Mouse (Mus musculus): ENCODE measurements around the gene Ffar4. TPM values are rescaled to one million over a fixed set of nuclear protein-coding genes. Genes with fewer than 3 reads are reported as not detected.
A peak's percentile ranks its signal among the peaks of the same experiment; 100 is the strongest.

Gene Ffar4
- polyA plus RNA-seq, 1 experiment from 2014 or later: 1.4 TPM

DNA sequence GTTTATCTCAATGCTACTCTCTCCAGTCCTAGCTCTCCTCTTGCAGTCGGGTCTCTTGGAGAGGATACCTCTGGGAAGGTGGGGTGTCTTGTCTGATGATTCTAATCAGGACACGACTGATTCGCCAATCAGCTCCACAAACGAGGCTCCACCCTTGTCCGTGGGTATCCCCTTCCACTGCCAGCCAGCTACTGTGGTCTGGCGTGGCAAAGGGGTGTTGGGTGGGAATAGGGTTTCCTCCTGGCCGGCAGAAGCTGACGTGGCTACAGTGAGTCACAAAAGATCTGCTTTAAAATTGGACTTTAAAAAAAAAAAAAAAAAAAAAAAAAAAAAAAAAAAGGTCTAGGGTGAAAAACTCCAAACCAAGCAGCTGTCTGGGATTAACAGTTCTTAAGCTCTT is 14.2 kb downstream of the Ffar4 start:
- ATAC-seq (replicated peaks; ENCODE audit: low FRiP score): no peak
- Histone ChIP-seq H3K4me1 (no peaks in the 10 kb centered on the region), H3K4me3 (replicated peaks) (no peak overlapping the region), H3K4me2 (no peak overlapping the region), H3K9me3 (replicated peaks) (no peaks in the 10 kb centered on the region), H3K9ac (no peak overlapping the region), H3K36me3 (no peaks in the 10 kb centered on the region), H3K27me3 (no peaks in the 10 kb centered on the region), H3K27ac (no peak overlapping the region)
- WGBS: 85% methylated on average over 8 of the region's 8 CpGs

DNA sequence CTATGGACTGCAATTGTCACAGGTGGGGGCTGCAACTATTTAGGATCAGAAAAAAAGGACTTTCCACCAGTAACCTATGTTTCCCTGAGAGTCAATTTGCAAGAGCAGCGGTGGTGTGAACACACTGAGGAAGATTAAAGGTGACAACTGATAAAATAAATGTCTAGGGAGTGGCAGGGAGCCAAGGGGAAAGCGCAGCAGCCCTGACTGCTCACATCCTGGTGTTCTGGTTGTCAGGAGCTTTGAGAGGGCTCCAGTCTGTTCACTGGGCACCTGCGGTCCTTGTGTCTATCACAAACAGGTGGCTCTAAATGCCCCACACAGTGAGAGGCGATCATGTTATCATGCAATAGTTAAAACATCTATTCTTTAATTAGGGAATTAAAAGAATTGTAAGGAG is 15.7 kb downstream of the Ffar4 start:
- H3K4me3 ChIP-seq (replicated peaks): no peak overlapping the region
- no peaks in the 10 kb centered on the region for H3K4me1 ChIP-seq
- no peak for ATAC-seq (replicated peaks; ENCODE audit: low FRiP score)
- no peaks in the 10 kb centered on the region for H3K36me3 ChIP-seq
- 47% methylated on average over 4 of the region's 4 CpGs for WGBS
- no peak overlapping the region for H3K27ac ChIP-seq
- H3K4me2 ChIP-seq: no peak overlapping the region
- no peak overlapping the region for H3K9ac ChIP-seq
- H3K9me3 ChIP-seq (replicated peaks): no peaks in the 10 kb centered on the region
- no peaks in the 10 kb centered on the region for H3K27me3 ChIP-seq

DNA sequence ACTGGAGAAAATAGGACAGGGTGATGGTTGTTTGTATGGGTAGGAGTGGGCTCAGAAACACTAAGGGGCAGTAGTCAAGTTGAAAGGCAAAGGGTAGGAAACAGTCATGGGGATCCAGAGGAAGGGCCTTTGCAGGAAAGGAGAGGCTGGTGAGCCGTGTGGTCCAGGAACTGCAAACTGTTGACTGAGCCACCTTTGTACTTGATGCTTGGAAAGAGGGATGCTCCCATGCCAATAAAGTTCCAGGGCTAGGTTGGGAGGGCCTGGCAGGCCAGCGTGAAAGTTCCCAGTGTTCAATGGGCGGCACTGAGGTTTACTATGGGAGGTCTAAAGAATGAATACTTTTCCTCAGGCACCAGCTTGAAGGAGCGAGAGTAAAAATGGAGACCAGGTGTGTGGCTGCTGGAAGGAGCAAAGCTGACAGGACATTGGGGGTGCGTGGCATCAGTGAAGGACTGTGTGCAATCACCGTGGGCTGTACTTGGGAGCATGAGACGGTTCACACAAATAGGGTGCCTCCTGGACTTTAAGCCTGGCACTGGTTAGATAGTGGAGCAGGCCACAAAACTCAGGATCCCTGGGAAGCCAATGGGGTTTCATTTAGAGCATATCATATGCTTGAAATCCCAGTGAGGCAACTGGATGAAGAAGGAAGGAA is 18.1 kb downstream of the Ffar4 start:
- 91% methylated on average over 7 of the region's 7 CpGs for WGBS
- Histone ChIP-seq H3K4me1 (no peaks in the 10 kb centered on the region), H3K9ac (no peak overlapping the region), H3K36me3 (no peaks in the 10 kb centered on the region), H3K4me3 (replicated peaks) (no peak overlapping the region), H3K9me3 (replicated peaks) (no peaks in the 10 kb centered on the region), H3K27ac (no peak overlapping the region), H3K27me3 (no peaks in the 10 kb centered on the region), H3K4me2 (no peak overlapping the region)
- no peak for ATAC-seq (replicated peaks; ENCODE audit: low FRiP score)

DNA sequence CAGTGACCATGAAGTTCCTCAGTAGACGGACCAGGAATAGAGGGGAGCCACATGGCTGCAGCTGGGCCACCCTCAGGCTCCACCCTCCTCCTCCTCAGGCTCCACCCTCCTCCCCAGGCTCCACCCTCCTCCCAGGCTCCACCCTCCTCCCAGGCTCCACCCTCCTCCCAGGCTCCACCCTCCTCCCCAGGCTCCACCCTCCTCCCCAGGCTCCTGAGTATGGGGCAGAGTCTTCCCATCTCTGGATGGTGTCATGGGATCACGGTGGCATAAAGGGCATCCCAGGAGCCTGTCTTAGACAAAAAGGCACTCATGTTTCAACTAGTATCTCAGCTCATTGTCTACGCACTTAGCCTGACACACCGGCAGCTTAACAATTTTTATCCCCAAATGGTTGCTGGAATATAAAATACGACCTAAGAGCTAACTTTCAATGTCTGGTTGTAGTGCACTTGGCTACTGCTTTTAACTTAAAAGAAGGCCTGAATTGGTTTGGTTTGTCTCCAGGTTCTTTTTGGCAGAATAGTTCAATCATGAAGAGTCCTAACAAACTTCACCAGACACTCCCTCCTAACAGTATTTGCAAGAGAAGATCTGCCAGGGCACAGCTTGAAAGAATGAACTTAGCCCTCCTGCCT is 23.4 kb downstream of the Ffar4 start:
- no peak overlapping the region for H3K4me2 ChIP-seq
- no peak overlapping the region for H3K9ac ChIP-seq
- H3K4me3 ChIP-seq (replicated peaks): no peak overlapping the region
- no peak overlapping the region for H3K27ac ChIP-seq
- peaks cover 41% of the 10 kb centered on the region for H3K27me3 ChIP-seq
- WGBS: 87% methylated on average over 5 of the region's 5 CpGs
- no peaks in the 10 kb centered on the region for H3K9me3 ChIP-seq (replicated peaks)
- H3K4me1 ChIP-seq: peaks cover 11% of the 10 kb centered on the region
- H3K36me3 ChIP-seq: no peaks in the 10 kb centered on the region
- ATAC-seq (replicated peaks; ENCODE audit: low FRiP score): no peak

DNA sequence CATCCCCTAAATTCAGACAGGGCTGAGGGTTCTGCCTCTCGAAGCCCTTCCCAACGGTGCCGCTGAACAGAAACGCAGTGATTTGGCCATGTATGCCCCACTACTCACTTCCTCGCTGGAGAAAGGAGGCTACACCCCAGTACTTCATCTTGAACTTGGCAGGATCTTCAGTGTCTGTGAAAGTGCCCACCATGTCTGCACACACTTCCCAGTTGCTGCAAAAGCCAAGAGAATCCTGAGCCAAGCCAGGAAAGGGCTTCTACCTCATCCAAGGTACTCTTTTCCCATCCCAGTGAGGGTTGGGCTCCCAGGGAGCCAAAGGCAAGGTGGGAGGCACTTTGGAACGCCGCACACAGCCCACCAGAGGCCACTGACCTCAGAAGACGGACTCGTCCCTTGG is 27.1 kb downstream of the Ffar4 start:
- peak; percentile 36; the same call in 1 of the 2 replicates for ATAC-seq (replicated peaks; ENCODE audit: low FRiP score)

DNA sequence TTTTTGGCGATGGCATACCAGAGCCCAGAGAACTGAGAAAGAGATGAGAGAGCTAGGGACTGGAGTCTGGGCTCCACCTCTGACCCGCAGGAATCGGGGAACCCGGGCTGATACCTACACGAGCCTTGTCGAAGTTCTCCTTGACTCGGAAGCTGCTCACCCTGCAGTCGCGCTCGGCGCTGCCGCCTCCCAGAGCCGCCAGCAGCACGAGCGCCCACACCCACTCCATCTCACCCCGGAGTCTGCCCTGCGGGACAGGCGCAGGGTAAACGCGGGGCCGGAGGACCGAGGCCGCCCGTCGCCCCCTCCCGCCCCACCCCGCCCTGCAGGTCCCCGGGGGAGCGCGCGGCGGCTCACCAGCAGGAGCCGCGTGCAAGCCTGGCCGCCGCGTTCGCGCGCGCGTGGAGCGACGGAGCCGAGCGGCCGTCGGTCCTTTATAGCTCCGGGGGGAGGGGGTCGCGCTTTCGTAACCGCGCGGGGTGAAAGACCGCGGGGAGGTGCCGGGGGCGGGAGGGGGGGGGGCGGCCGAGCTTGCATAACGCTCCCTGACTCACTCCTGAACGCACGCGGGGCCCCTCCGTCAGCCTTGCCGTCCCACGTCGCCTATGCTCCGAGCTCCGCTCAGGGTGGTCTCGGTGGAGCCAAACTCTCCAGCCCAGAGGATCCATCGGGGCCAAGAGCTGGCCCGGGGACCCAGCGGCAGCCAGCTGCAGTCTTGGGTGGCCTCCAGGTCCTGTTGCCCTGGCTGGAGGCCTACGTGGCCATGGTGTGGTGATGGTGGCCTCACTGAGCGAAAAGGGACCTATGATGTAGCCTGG is 27.7 kb downstream of the Ffar4 start:
- peak overlapping the region; percentile 94 for H3K4me2 ChIP-seq
- peak; percentile 79 for ATAC-seq (replicated peaks; ENCODE audit: low FRiP score)
- H3K27ac ChIP-seq: no peak overlapping the region
- H3K9me3 ChIP-seq (replicated peaks): no peaks in the 10 kb centered on the region
- peak overlapping the region; percentile 54 for H3K4me3 ChIP-seq (replicated peaks)
- under 1% methylated on average over 57 of the region's 77 CpGs for WGBS
- no peaks in the 10 kb centered on the region for H3K36me3 ChIP-seq
- H3K9ac ChIP-seq: peak overlapping the region; percentile 51
- peaks cover 11% of the 10 kb centered on the region for H3K4me1 ChIP-seq
- peaks cover 50% of the 10 kb centered on the region for H3K27me3 ChIP-seq

More for the DNA sequence above, 27.1 kb downstream of the Ffar4 start:
- peaks cover 11% of the 10 kb centered on the region for H3K4me1 ChIP-seq
- peaks cover 50% of the 10 kb centered on the region for H3K27me3 ChIP-seq
- H3K36me3 ChIP-seq: no peaks in the 10 kb centered on the region
- WGBS: 26% methylated on average over 9 of the region's 9 CpGs
- peak overlapping the region; percentile 54 for H3K4me3 ChIP-seq (replicated peaks)
- peak overlapping the region; percentile 94 for H3K4me2 ChIP-seq
- no peak overlapping the region for H3K9ac ChIP-seq
- H3K9me3 ChIP-seq (replicated peaks): no peaks in the 10 kb centered on the region
- H3K27ac ChIP-seq: no peak overlapping the region

DNA sequence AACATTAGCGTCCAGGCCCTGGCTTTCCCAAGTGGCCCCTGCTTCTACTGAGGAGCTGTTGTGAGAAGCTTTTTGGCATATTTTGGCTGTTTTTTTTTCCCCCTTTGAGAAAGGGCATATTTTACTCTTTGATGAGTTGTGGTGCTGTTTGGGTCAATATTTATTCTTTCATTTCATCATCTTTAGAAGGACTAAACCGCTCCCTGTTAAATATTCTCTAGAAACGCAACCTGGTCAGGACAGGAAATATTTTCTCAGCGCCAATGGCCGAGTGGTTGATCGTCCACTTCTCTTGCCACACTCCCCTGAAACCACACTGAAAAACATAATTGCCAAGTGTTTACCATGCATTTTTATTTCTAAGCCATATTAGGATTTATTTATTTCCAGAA is 28.3 kb downstream of the Ffar4 start, which contains the start of gene Rbp4:
Gene Rbp4, minus strand, starts transcription at position 63 of the 392 bp plus-strand sequence.
- ATAC-seq (replicated peaks; ENCODE audit: low FRiP score): no peak
- H3K4me1 ChIP-seq: peaks cover 11% of the 10 kb centered on the region
- H3K4me2 ChIP-seq: peak within 1 kb of the TSS; percentile 94
- peak within 1 kb of the TSS; percentile 51 for H3K9ac ChIP-seq
- 64% methylated on average over 6 of the region's 6 CpGs for WGBS
- H3K9me3 ChIP-seq (replicated peaks): no peaks in the 10 kb centered on the region
- no peaks in the 10 kb centered on the region for H3K36me3 ChIP-seq
- H3K27ac ChIP-seq: no peak within 1 kb of the TSS
- peak within 1 kb of the TSS; percentile 54 for H3K4me3 ChIP-seq (replicated peaks)
- peaks cover 50% of the 10 kb centered on the region for H3K27me3 ChIP-seq

DNA sequence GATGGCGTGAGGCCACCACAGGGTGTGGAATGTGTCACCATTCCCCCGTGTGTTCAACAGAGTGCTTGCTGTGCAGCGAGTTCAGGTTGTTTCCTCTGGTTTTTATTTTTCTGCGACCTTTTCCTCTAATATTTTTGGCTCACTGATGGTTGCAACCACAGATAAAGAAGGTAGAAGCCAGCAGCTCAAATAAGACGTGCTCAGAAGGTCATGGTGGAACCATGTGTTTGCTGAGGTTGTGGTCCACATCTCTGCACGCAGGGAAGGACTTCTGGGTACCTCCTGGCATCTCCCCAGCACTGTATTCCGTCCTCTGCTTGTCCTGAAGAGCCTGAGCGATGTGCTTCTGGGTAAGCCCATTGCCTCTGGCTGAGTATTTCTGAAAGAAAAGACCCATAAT is 29.8 kb downstream of the Ffar4 start:
- Histone ChIP-seq H3K9me3 (replicated peaks) (no peaks in the 10 kb centered on the region), H3K27me3 (peaks cover 42% of the 10 kb centered on the region), H3K36me3 (no peaks in the 10 kb centered on the region), H3K9ac (no peak overlapping the region), H3K27ac (no peak overlapping the region), H3K4me1 (peaks cover 11% of the 10 kb centered on the region), H3K4me2 (no peak overlapping the region), H3K4me3 (replicated peaks) (no peak overlapping the region)
- ATAC-seq (replicated peaks; ENCODE audit: low FRiP score): no peak
- WGBS: 70% methylated on average over 8 of the region's 8 CpGs

DNA sequence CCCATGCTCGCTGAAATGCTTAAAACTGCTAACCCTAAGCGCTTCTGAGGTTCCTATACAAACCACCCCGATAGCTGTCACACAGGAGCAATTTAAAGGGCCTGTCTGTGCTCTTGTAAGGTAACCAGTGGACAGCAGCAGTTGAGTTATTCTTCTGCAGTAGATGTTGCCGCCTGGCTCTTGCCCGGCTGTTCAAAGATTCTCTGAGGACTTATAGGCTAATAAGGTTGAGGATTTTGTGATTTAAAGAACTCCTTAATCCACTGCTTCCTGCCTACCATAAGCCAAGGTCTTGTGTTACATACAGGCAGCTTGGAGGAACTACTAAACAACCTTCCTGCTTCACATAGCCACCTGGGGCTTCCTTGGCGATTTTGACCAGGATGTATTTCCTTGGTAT is 35.6 kb downstream of the Ffar4 start, which contains the start of gene Pde6c:
Gene Pde6c, plus strand, starts transcription at position 301 of the 400 bp plus-strand sequence.
- ATAC-seq (replicated peaks; ENCODE audit: low FRiP score): no peak

DNA sequence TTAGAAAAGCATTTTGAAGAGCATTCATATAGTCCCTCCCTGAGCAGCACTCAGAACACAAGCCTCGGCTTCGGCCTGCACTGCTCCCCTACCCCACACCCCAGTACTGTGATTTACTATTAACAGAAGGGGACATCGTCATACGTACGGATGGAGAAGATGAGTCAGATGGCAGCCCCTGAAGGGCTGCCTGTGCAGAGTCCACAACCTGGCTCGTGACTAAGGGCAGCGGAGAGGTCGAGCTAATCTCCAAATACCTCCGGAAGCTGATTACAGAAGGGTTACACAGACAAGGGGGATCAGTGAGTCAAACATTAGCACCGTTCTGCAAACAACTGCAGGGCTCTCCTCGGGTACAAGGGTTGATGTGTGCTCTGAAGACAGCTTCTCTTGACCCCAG is 37.1 kb downstream of the Ffar4 start:
- Histone ChIP-seq H3K9me3 (replicated peaks) (no peaks in the 10 kb centered on the region), H3K4me2 (no peak overlapping the region), H3K9ac (no peak overlapping the region), H3K4me1 (no peaks in the 10 kb centered on the region), H3K36me3 (no peaks in the 10 kb centered on the region), H3K4me3 (replicated peaks) (no peak overlapping the region), H3K27ac (no peak overlapping the region), H3K27me3 (no peaks in the 10 kb centered on the region)
- peak; percentile 46 for ATAC-seq (replicated peaks; ENCODE audit: low FRiP score)
- WGBS: 61% methylated on average over 11 of the region's 11 CpGs

More for the DNA sequence above, 35.6 kb downstream of the Ffar4 start, which contains the start of gene Pde6c:
- Histone ChIP-seq H3K9me3 (replicated peaks) (no peaks in the 10 kb centered on the region), H3K36me3 (no peaks in the 10 kb centered on the region), H3K27me3 (peaks cover 2% of the 10 kb centered on the region; the same call in 1 of the 2 replicates), H3K9ac (no peak within 1 kb of the TSS), H3K4me2 (no peak within 1 kb of the TSS), H3K27ac (no peak within 1 kb of the TSS), H3K4me3 (replicated peaks) (no peak within 1 kb of the TSS), H3K4me1 (no peaks in the 10 kb centered on the region)
- 70% methylated on average over 6 of the region's 6 CpGs for WGBS

DNA sequence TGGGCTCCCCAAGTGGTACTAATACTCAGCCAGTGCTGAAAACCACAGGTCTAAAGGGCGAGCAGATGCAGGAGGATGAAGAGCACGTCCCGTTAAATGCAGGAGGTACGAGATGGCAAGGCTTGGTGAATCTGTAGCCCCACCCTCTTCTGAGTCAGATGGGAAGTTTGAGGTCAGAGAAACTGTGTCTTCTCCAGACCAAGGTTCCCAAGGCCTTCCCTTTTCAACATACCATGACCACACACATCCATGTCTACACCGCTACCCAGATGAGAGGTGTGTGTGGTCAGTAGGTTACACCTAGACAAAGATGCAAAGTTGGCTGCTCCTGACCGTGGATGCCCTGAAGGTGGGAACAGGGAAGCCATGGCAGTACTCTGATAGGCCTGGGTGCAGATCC is 37.9 kb downstream of the Ffar4 start:
- H3K4me2 ChIP-seq: no peak overlapping the region
- no peaks in the 10 kb centered on the region for H3K9me3 ChIP-seq (replicated peaks)
- no peak overlapping the region for H3K4me3 ChIP-seq (replicated peaks)
- no peaks in the 10 kb centered on the region for H3K4me1 ChIP-seq
- H3K27me3 ChIP-seq: no peaks in the 10 kb centered on the region
- H3K9ac ChIP-seq: no peak overlapping the region
- no peaks in the 10 kb centered on the region for H3K36me3 ChIP-seq
- no peak overlapping the region for H3K27ac ChIP-seq
- no peak for ATAC-seq (replicated peaks; ENCODE audit: low FRiP score)
- 85% methylated on average over 6 of the region's 6 CpGs for WGBS
